Mouse (Mus musculus): Measurements from ENCODE around the gene Cacna1d. TPM values are rescaled to one million over a fixed set of nuclear protein-coding genes. Genes with fewer than 3 reads are reported as not detected.

Gene Cacna1d
- total and polyA plus RNA-seq, 2 experiments from 2014 or later = 5.5 to 8.9 TPM

- Histone ChIP-seq H3K36me3 (replicated peaks; ENCODE audit: control insufficient read depth, insufficient read depth, low read length) (no peaks in the 10 kb centered on the region), H3K27me3 (ENCODE audit: control insufficient read depth, insufficient read depth, low read length) (no peaks in the 10 kb centered on the region), H3K4me1 (ENCODE audit: control insufficient read depth, insufficient read depth) (peaks cover 3% of the 10 kb centered on the region; the same call in 1 of the 2 replicates), H3K9ac (replicated peaks; ENCODE audit: low read depth, low read length) (no peak overlapping the region), H3K4me3 (ENCODE audit: low read depth, low read length) (no peak overlapping the region), H3K9me3 (replicated peaks; ENCODE audit: control insufficient read depth, low read length) (no peaks in the 10 kb centered on the region), H3K27ac (ENCODE audit: low read depth) (no peak overlapping the region), H3K4me2 (ENCODE audit: low read depth, low read length) (no peak overlapping the region)
- 80% methylated on average over 17 of the region's 17 CpGs for WGBS
- DNase-seq (ENCODE audit: low spot score) = no peak
- ATAC-seq (ENCODE audit: insufficient read depth, low read depth) = no peak
- no peak for TF ChIP-seq EP300 (IDR thresholded peaks at IDR 0.05; ENCODE audit: low read depth)
- no peak for TF ChIP-seq CTCF (IDR thresholded peaks at IDR 0.05; ENCODE audit: low read depth)
Measured at GRCm38 (mm10) chr14:30330416-30331181, 160.7 kb downstream of the Cacna1d start.

- H3K9me3 ChIP-seq (replicated peaks; ENCODE audit: control insufficient read depth, low read length) = no peaks in the 10 kb centered on the region
- no peak overlapping the region for H3K4me3 ChIP-seq (ENCODE audit: low read depth, low read length)
- TF ChIP-seq EP300 (IDR thresholded peaks at IDR 0.05; ENCODE audit: low read depth) (no peak), CTCF (IDR thresholded peaks at IDR 0.05; ENCODE audit: low read depth) (no peak)
- peaks cover 3% of the 10 kb centered on the region; the same call in 1 of the 2 replicates for H3K4me1 ChIP-seq (ENCODE audit: control insufficient read depth, insufficient read depth)
- no peaks in the 10 kb centered on the region for H3K36me3 ChIP-seq (replicated peaks; ENCODE audit: control insufficient read depth, insufficient read depth, low read length)
- no peak overlapping the region for H3K9ac ChIP-seq (replicated peaks; ENCODE audit: low read depth, low read length)
- DNase-seq (ENCODE audit: low spot score) (no peak), ATAC-seq (ENCODE audit: insufficient read depth, low read depth) (no peak)
- WGBS = 67% methylated on average over 11 of the region's 11 CpGs
- no peak overlapping the region for H3K4me2 ChIP-seq (ENCODE audit: low read depth, low read length)
- no peaks in the 10 kb centered on the region for H3K27me3 ChIP-seq (ENCODE audit: control insufficient read depth, insufficient read depth, low read length)
- no peak overlapping the region for H3K27ac ChIP-seq (ENCODE audit: low read depth)
Measured at GRCm38 (mm10) chr14:30329109-30329508, 162.1 kb downstream of the Cacna1d start.

- ATAC-seq (ENCODE audit: insufficient read depth, low read depth) (no peak), DNase-seq (ENCODE audit: low spot score) (no peak)
- TF ChIP-seq CTCF (IDR thresholded peaks at IDR 0.05; ENCODE audit: low read depth) (no peak), EP300 (IDR thresholded peaks at IDR 0.05; ENCODE audit: low read depth) (no peak)
- Histone ChIP-seq H3K4me1 (ENCODE audit: control insufficient read depth, insufficient read depth) (peaks cover 3% of the 10 kb centered on the region; the same call in 1 of the 2 replicates), H3K27me3 (ENCODE audit: control insufficient read depth, insufficient read depth, low read length) (no peaks in the 10 kb centered on the region), H3K27ac (ENCODE audit: low read depth) (no peak overlapping the region), H3K36me3 (replicated peaks; ENCODE audit: control insufficient read depth, insufficient read depth, low read length) (no peaks in the 10 kb centered on the region), H3K4me2 (ENCODE audit: low read depth, low read length) (no peak overlapping the region), H3K9ac (replicated peaks; ENCODE audit: low read depth, low read length) (no peak overlapping the region), H3K9me3 (replicated peaks; ENCODE audit: control insufficient read depth, low read length) (no peaks in the 10 kb centered on the region), H3K4me3 (ENCODE audit: low read depth, low read length) (no peak overlapping the region)
- 68% methylated on average over 7 of the region's 7 CpGs for WGBS
Measured at GRCm38 (mm10) chr14:30327452-30327851, 163.8 kb downstream of the Cacna1d start.

GRCm38 (mm10) chr14:30327051-30327450 is 164.2 kb downstream of the Cacna1d start:
- Histone ChIP-seq H3K9me3 (replicated peaks; ENCODE audit: control insufficient read depth, low read length) (no peaks in the 10 kb centered on the region), H3K27me3 (ENCODE audit: control insufficient read depth, insufficient read depth, low read length) (no peaks in the 10 kb centered on the region), H3K36me3 (replicated peaks; ENCODE audit: control insufficient read depth, insufficient read depth, low read length) (no peaks in the 10 kb centered on the region), H3K4me1 (ENCODE audit: control insufficient read depth, insufficient read depth) (peaks cover 3% of the 10 kb centered on the region; the same call in 1 of the 2 replicates), H3K4me3 (ENCODE audit: low read depth, low read length) (no peak overlapping the region), H3K9ac (replicated peaks; ENCODE audit: low read depth, low read length) (no peak overlapping the region), H3K27ac (ENCODE audit: low read depth) (no peak overlapping the region), H3K4me2 (ENCODE audit: low read depth, low read length) (no peak overlapping the region)
- DNase-seq (ENCODE audit: low spot score) = no peak
- ATAC-seq (ENCODE audit: insufficient read depth, low read depth) = no peak
- TF ChIP-seq CTCF (IDR thresholded peaks at IDR 0.05; ENCODE audit: low read depth) = no peak
- no peak for TF ChIP-seq EP300 (IDR thresholded peaks at IDR 0.05; ENCODE audit: low read depth)
- 53% methylated on average over 8 of the region's 8 CpGs for WGBS

- 46% methylated on average over 4 of the region's 4 CpGs for WGBS
- Histone ChIP-seq H3K9me3 (replicated peaks; ENCODE audit: control insufficient read depth, low read length) (no peaks in the 10 kb centered on the region), H3K27ac (ENCODE audit: low read depth) (no peak overlapping the region), H3K4me2 (ENCODE audit: low read depth, low read length) (no peak overlapping the region), H3K9ac (replicated peaks; ENCODE audit: low read depth, low read length) (no peak overlapping the region), H3K36me3 (replicated peaks; ENCODE audit: control insufficient read depth, insufficient read depth, low read length) (no peaks in the 10 kb centered on the region), H3K4me3 (ENCODE audit: low read depth, low read length) (no peak overlapping the region), H3K4me1 (ENCODE audit: control insufficient read depth, insufficient read depth) (peaks cover 3% of the 10 kb centered on the region; the same call in 1 of the 2 replicates), H3K27me3 (ENCODE audit: control insufficient read depth, insufficient read depth, low read length) (no peaks in the 10 kb centered on the region)
- ATAC-seq (ENCODE audit: insufficient read depth, low read depth) (no peak), DNase-seq (ENCODE audit: low spot score) (no peak)
- no peak for TF ChIP-seq EP300 (IDR thresholded peaks at IDR 0.05; ENCODE audit: low read depth)
- no peak for TF ChIP-seq CTCF (IDR thresholded peaks at IDR 0.05; ENCODE audit: low read depth)
Measured at GRCm38 (mm10) chr14:30326226-30326625, 165.0 kb downstream of the Cacna1d start.

Data from heart, postnatal 0 days (tissue).